Mouse (Mus musculus): Measurements from ENCODE around the gene Nuak2. TPM values are rescaled to one million over a fixed set of nuclear protein-coding genes. Genes with fewer than 3 reads are reported as not detected.

The Nuak2 gene
- polyA plus RNA-seq, 1 experiment from 2014 or later: 3.6 TPM

- no peak for ATAC-seq (ENCODE audit: low read depth)
- Histone ChIP-seq H3K9ac (ENCODE audit: low read depth, low read length) (peak overlapping the region; percentile 61; the same call in 1 of the 2 replicates), H3K4me3 (ENCODE audit: low read depth, low read length) (peak overlapping the region; percentile 65), H3K27ac (ENCODE audit: low read length) (peak overlapping the region; percentile 33; the same call in 1 of the 2 replicates), H3K36me3 (ENCODE audit: control insufficient read depth, insufficient read depth) (no peaks in the 10 kb centered on the region), H3K9me3 (replicated peaks; ENCODE audit: control insufficient read depth, low read length) (no peaks in the 10 kb centered on the region), H3K27me3 (ENCODE audit: control insufficient read depth, insufficient read depth, low read depth, low read length) (peaks cover 27% of the 10 kb centered on the region), H3K4me2 (ENCODE audit: low read depth, low read length) (peak overlapping the region; percentile 69), H3K4me1 (ENCODE audit: control insufficient read depth, low read depth, low read length) (peaks cover 16% of the 10 kb centered on the region)
- WGBS (ENCODE audit: insufficient replicate concordance): 27% methylated on average over 7 of the region's 7 CpGs
Observed at GRCm38 (mm10) chr1:132316625-132316994, 684 bp downstream of the Nuak2 start.

- peak overlapping the region; percentile 59 for H3K27ac ChIP-seq (ENCODE audit: low read length)
- H3K4me3 ChIP-seq (ENCODE audit: low read depth, low read length): peak overlapping the region; percentile 65
- whole genome bisulfite sequencing (ENCODE audit: insufficient replicate concordance): 51% methylated on average over 4 of the region's 4 CpGs
- no peaks in the 10 kb centered on the region for H3K36me3 ChIP-seq (ENCODE audit: control insufficient read depth, insufficient read depth)
- no peak for ATAC-seq (ENCODE audit: low read depth)
- H3K4me1 ChIP-seq (ENCODE audit: control insufficient read depth, low read depth, low read length): peaks cover 16% of the 10 kb centered on the region
- H3K9me3 ChIP-seq (replicated peaks; ENCODE audit: control insufficient read depth, low read length): no peaks in the 10 kb centered on the region
- peak overlapping the region; percentile 69 for H3K4me2 ChIP-seq (ENCODE audit: low read depth, low read length)
- H3K9ac ChIP-seq (ENCODE audit: low read depth, low read length): no peak overlapping the region
- H3K27me3 ChIP-seq (ENCODE audit: control insufficient read depth, insufficient read depth, low read depth, low read length): peaks cover 27% of the 10 kb centered on the region
Observed at GRCm38 (mm10) chr1:132317413-132317812, 1.5 kb downstream of the Nuak2 start.

GRCm38 (mm10) chr1:132317894-132318863, 2.3 kb downstream of the Nuak2 start:
- peaks cover 27% of the 10 kb centered on the region for H3K27me3 ChIP-seq (ENCODE audit: control insufficient read depth, insufficient read depth, low read depth, low read length)
- no peaks in the 10 kb centered on the region for H3K36me3 ChIP-seq (ENCODE audit: control insufficient read depth, insufficient read depth)
- H3K4me1 ChIP-seq (ENCODE audit: control insufficient read depth, low read depth, low read length): peaks cover 16% of the 10 kb centered on the region
- peak overlapping the region; percentile 69 for H3K4me2 ChIP-seq (ENCODE audit: low read depth, low read length)
- no peak for ATAC-seq (ENCODE audit: low read depth)
- no peak overlapping the region for H3K9ac ChIP-seq (ENCODE audit: low read depth, low read length)
- peak overlapping the region; percentile 65 for H3K4me3 ChIP-seq (ENCODE audit: low read depth, low read length)
- H3K27ac ChIP-seq (ENCODE audit: low read length): peak overlapping the region; percentile 59
- WGBS (ENCODE audit: insufficient replicate concordance): 37% methylated on average over 8 of the region's 8 CpGs
- H3K9me3 ChIP-seq (replicated peaks; ENCODE audit: control insufficient read depth, low read length): no peaks in the 10 kb centered on the region

GRCm38 (mm10) chr1:132319242-132319641, 3.3 kb downstream of the Nuak2 start:
- Histone ChIP-seq H3K27me3 (ENCODE audit: control insufficient read depth, insufficient read depth, low read depth, low read length) (peaks cover 27% of the 10 kb centered on the region), H3K4me2 (ENCODE audit: low read depth, low read length) (no peak overlapping the region), H3K27ac (ENCODE audit: low read length) (no peak overlapping the region), H3K9me3 (replicated peaks; ENCODE audit: control insufficient read depth, low read length) (no peaks in the 10 kb centered on the region), H3K36me3 (ENCODE audit: control insufficient read depth, insufficient read depth) (no peaks in the 10 kb centered on the region), H3K4me3 (ENCODE audit: low read depth, low read length) (no peak overlapping the region), H3K4me1 (ENCODE audit: control insufficient read depth, low read depth, low read length) (peaks cover 16% of the 10 kb centered on the region), H3K9ac (ENCODE audit: low read depth, low read length) (no peak overlapping the region)
- ATAC-seq (ENCODE audit: low read depth): no peak
- WGBS (ENCODE audit: insufficient replicate concordance): 43% methylated on average over 5 of the region's 5 CpGs

- Histone ChIP-seq H3K4me2 (ENCODE audit: low read depth, low read length) (no peak overlapping the region), H3K9me3 (replicated peaks; ENCODE audit: control insufficient read depth, low read length) (no peaks in the 10 kb centered on the region), H3K4me3 (ENCODE audit: low read depth, low read length) (no peak overlapping the region), H3K27ac (ENCODE audit: low read length) (no peak overlapping the region), H3K36me3 (ENCODE audit: control insufficient read depth, insufficient read depth) (no peaks in the 10 kb centered on the region), H3K27me3 (ENCODE audit: control insufficient read depth, insufficient read depth, low read depth, low read length) (peaks cover 6% of the 10 kb centered on the region), H3K9ac (ENCODE audit: low read depth, low read length) (no peak overlapping the region), H3K4me1 (ENCODE audit: control insufficient read depth, low read depth, low read length) (peaks cover 13% of the 10 kb centered on the region)
- WGBS (ENCODE audit: insufficient replicate concordance): 54% methylated on average over 7 of the region's 7 CpGs
- peak; percentile 20; the same call in 1 of the 2 replicates for ATAC-seq (ENCODE audit: low read depth)
Observed at GRCm38 (mm10) chr1:132321821-132322580, 6.1 kb downstream of the Nuak2 start.

- Histone ChIP-seq H3K9me3 (replicated peaks; ENCODE audit: control insufficient read depth, low read length) (no peaks in the 10 kb centered on the region), H3K27ac (ENCODE audit: low read length) (no peak overlapping the region), H3K4me3 (ENCODE audit: low read depth, low read length) (no peak overlapping the region), H3K36me3 (ENCODE audit: control insufficient read depth, insufficient read depth) (no peaks in the 10 kb centered on the region), H3K4me2 (ENCODE audit: low read depth, low read length) (no peak overlapping the region), H3K27me3 (ENCODE audit: control insufficient read depth, insufficient read depth, low read depth, low read length) (no peaks in the 10 kb centered on the region), H3K4me1 (ENCODE audit: control insufficient read depth, low read depth, low read length) (peaks cover 16% of the 10 kb centered on the region), H3K9ac (ENCODE audit: low read depth, low read length) (no peak overlapping the region)
- ATAC-seq (ENCODE audit: low read depth): no peak
- WGBS (ENCODE audit: insufficient replicate concordance): 60% methylated on average over 13 of the region's 13 CpGs
Observed at GRCm38 (mm10) chr1:132322711-132323542, 7.0 kb downstream of the Nuak2 start.

- 68% methylated on average over 9 of the region's 9 CpGs for WGBS (ENCODE audit: insufficient replicate concordance)
- ATAC-seq (ENCODE audit: low read depth): peak; percentile 77
Observed at GRCm38 (mm10) chr1:132326777-132327176, 10.9 kb downstream of the Nuak2 start.

GRCm38 (mm10) chr1:132327477-132327876, 11.6 kb downstream of the Nuak2 start:
- Histone ChIP-seq H3K4me2 (ENCODE audit: low read depth, low read length) (no peak overlapping the region), H3K36me3 (ENCODE audit: control insufficient read depth, insufficient read depth) (0 out of 2 replicates have a peak, but pooled peaks cover 4% of the 10 kb centered on the region), H3K9me3 (replicated peaks; ENCODE audit: control insufficient read depth, low read length) (no peaks in the 10 kb centered on the region), H3K9ac (ENCODE audit: low read depth, low read length) (no peak overlapping the region), H3K27me3 (ENCODE audit: control insufficient read depth, insufficient read depth, low read depth, low read length) (no peaks in the 10 kb centered on the region), H3K4me1 (ENCODE audit: control insufficient read depth, low read depth, low read length) (0 out of 2 replicates have a peak, but pooled peaks cover 4% of the 10 kb centered on the region), H3K4me3 (ENCODE audit: low read depth, low read length) (no peak overlapping the region), H3K27ac (ENCODE audit: low read length) (no peak overlapping the region)
- no peak for ATAC-seq (ENCODE audit: low read depth)
- WGBS (ENCODE audit: insufficient replicate concordance): 77% methylated on average over 17 of the region's 17 CpGs

More at GRCm38 (mm10) chr1:132326777-132327176, 10.9 kb downstream of the Nuak2 start:
- Histone ChIP-seq H3K4me2 (ENCODE audit: low read depth, low read length) (no peak overlapping the region), H3K4me1 (ENCODE audit: control insufficient read depth, low read depth, low read length) (0 out of 2 replicates have a peak, but pooled peaks cover 4% of the 10 kb centered on the region), H3K4me3 (ENCODE audit: low read depth, low read length) (no peak overlapping the region), H3K27me3 (ENCODE audit: control insufficient read depth, insufficient read depth, low read depth, low read length) (no peaks in the 10 kb centered on the region), H3K9me3 (replicated peaks; ENCODE audit: control insufficient read depth, low read length) (no peaks in the 10 kb centered on the region), H3K27ac (ENCODE audit: low read length) (no peak overlapping the region), H3K36me3 (ENCODE audit: control insufficient read depth, insufficient read depth) (0 out of 2 replicates have a peak, but pooled peaks cover 4% of the 10 kb centered on the region), H3K9ac (ENCODE audit: low read depth, low read length) (no peak overlapping the region)
